Mouse (Mus musculus) myocyte (in vitro differentiated cells): Measurements from ENCODE around the gene Chn2. TPM values are rescaled to one million over a fixed set of nuclear protein-coding genes. Genes with fewer than 3 reads are reported as not detected.

Experiments
- H3K27me3 ChIP-seq: one replicate; pipeline ENCODE4 v1.6.1; 2011; ENCODE audit not compliant: control insufficient read depth, insufficient read depth, insufficient read length
- H3K36me3 ChIP-seq: one replicate; pipeline ENCODE4 v1.6.1; 2011; ENCODE audit not compliant: control insufficient read depth, insufficient read depth
- H3K4me2 ChIP-seq: one replicate; pipeline ENCODE4 v1.6.1; 2011; ENCODE audit warnings: low read depth, control low read depth
- H3K4me3 ChIP-seq: one replicate; pipeline ENCODE4 v1.5.1; 2011; ENCODE audit warnings: mild to moderate bottlenecking, control low read depth, moderate library complexity
- H3K79me2 ChIP-seq: one replicate; pipeline ENCODE4 v1.6.1; 2011; ENCODE audit not compliant: control insufficient read depth, insufficient read depth
- H3ac ChIP-seq: one replicate; pipeline ENCODE4 v1.6.1; 2011; ENCODE audit not compliant: control insufficient read depth, insufficient read length
- CEBPB ChIP-seq: IDR thresholded peaks from 2 replicates; pipeline ENCODE4 v1.6.1; 2011; ENCODE audit warnings: mild to moderate bottlenecking, moderate library complexity; ENCODE audit not compliant: poor library complexity, insufficient read depth, severe bottlenecking
- E2F4 ChIP-seq: IDR thresholded peaks from one replicate; pipeline ENCODE4 v1.6.1; 2011; ENCODE audit warnings: mild to moderate bottlenecking, control low read depth, moderate library complexity; ENCODE audit not compliant: insufficient read depth
- MAX ChIP-seq: IDR thresholded peaks from one replicate; pipeline ENCODE4 v1.6.1; 2011; ENCODE audit warnings: low read depth, mild to moderate bottlenecking, control low read depth
- MYOD1 ChIP-seq, 3 experiments: IDR thresholded peaks; one replicate each; pipeline ENCODE4 v1.6.1; 2011; ENCODE audit warnings: control low read depth in 2 of 3, low read depth in 2 of 3, mild to moderate bottlenecking in 2 of 3, moderate library complexity in 1 of 3; ENCODE audit not compliant: insufficient read length in 2 of 3, control insufficient read depth in 1 of 3
- MYOG ChIP-seq, 3 experiments: IDR thresholded peaks; one replicate each; pipeline ENCODE4 v1.6.1; 2011; ENCODE audit warnings: control low read depth in 2 of 3, low read depth in 2 of 3, mild to moderate bottlenecking in 2 of 3; ENCODE audit not compliant: insufficient read length in 2 of 3, control insufficient read depth in 1 of 3, insufficient read depth in 1 of 3
- POLR2A ChIP-seq: IDR thresholded peaks from one replicate; pipeline ENCODE4 v1.6.1; 2011; ENCODE audit warnings: low read depth, mild to moderate bottlenecking, control low read depth, moderate library complexity; ENCODE audit not compliant: insufficient read length
- POLR2AphosphoS2 ChIP-seq: IDR thresholded peaks from one replicate; pipeline ENCODE4 v1.6.1; 2011; ENCODE audit warnings: low read depth, control low read depth; ENCODE audit not compliant: insufficient read length
- REST ChIP-seq: IDR thresholded peaks from one replicate; pipeline ENCODE4 v1.6.1; 2011; ENCODE audit warnings: mild to moderate bottlenecking, control low read depth, moderate library complexity; ENCODE audit not compliant: insufficient read depth, insufficient read length
- SRF ChIP-seq: IDR thresholded peaks from one replicate; pipeline ENCODE4 v1.6.1; 2011; ENCODE audit warnings: low read depth; ENCODE audit not compliant: control insufficient read depth, insufficient read length
- TCF12 ChIP-seq: IDR thresholded peaks from one replicate; pipeline ENCODE4 v1.6.1; 2011; ENCODE audit warnings: mild to moderate bottlenecking, control low read depth; ENCODE audit not compliant: poor library complexity, insufficient read depth, severe bottlenecking
- TCF3 ChIP-seq: IDR thresholded peaks from one replicate; pipeline ENCODE4 v1.6.1; 2011; ENCODE audit warnings: low read depth, control low read depth; ENCODE audit not compliant: insufficient read length
- USF1 ChIP-seq: IDR thresholded peaks from one replicate; pipeline ENCODE4 v1.6.1; 2011; ENCODE audit warnings: low read depth, mild to moderate bottlenecking, control low read depth, moderate library complexity
- polyA plus RNA-seq: library from polyadenylated mRNA; unstranded; fragments of >200 nt; fragmentation: generic; extraction: Trizol; gene quantifications from one replicate; pipeline ENCODE4 v1.2.1, GENCODE M21; 2012; ENCODE audit warnings: missing spikeins

Gene Chn2
- polyA plus RNA-seq, 1 experiment: 6.5 TPM

- TF ChIP-seq TCF3: no peak
- TF ChIP-seq MAX: no peak
- no peak for TF ChIP-seq REST
- TF ChIP-seq SRF: no peak
- TF ChIP-seq USF1: no peak
- TF ChIP-seq POLR2AphosphoS2: no peak
- no peak for TF ChIP-seq POLR2A
- TF ChIP-seq MYOD1 (IDR thresholded peaks at IDR 0.05; ENCODE audit: control insufficient read depth in 1 of 3, insufficient read length in 2 of 3, low read depth in 2 of 3): no peak
- no peak for TF ChIP-seq E2F4
- no peak for TF ChIP-seq CEBPB
- TF ChIP-seq MYOG (IDR thresholded peaks at IDR 0.05; ENCODE audit: control insufficient read depth in 1 of 3, insufficient read depth in 1 of 3, insufficient read length in 2 of 3, low read depth in 2 of 3): no peak
- no peak for TF ChIP-seq TCF12
- no peak overlapping the region for H3ac ChIP-seq
- no peaks in the 10 kb centered on the region for H3K27me3 ChIP-seq
- no peak overlapping the region for H3K4me3 ChIP-seq
- H3K79me2 ChIP-seq: no peaks in the 10 kb centered on the region
- no peaks in the 10 kb centered on the region for H3K36me3 ChIP-seq
- no peak overlapping the region for H3K4me2 ChIP-seq
Measured at GRCm38 (mm10) chr6:54080518-54081285, 41.3 kb downstream of the Chn2 start.

GRCm38 (mm10) chr6:54082576-54082975, 43.2 kb downstream of the Chn2 start:
- Histone ChIP-seq H3K4me3 (no peak overlapping the region), H3K4me2 (no peak overlapping the region), H3K27me3 (no peaks in the 10 kb centered on the region), H3K79me2 (no peaks in the 10 kb centered on the region), H3K36me3 (no peaks in the 10 kb centered on the region), H3ac (no peak overlapping the region)
- TF ChIP-seq MAX (no peak), MYOG (IDR thresholded peaks at IDR 0.05; ENCODE audit: control insufficient read depth in 1 of 3, insufficient read depth in 1 of 3, insufficient read length in 2 of 3, low read depth in 2 of 3) (no peak)

- Histone ChIP-seq H3K36me3 (no peaks in the 10 kb centered on the region), H3K27me3 (no peaks in the 10 kb centered on the region), H3K4me3 (no peak overlapping the region), H3ac (no peak overlapping the region), H3K4me2 (no peak overlapping the region), H3K79me2 (no peaks in the 10 kb centered on the region)
- no peak for TF ChIP-seq MYOG (IDR thresholded peaks at IDR 0.05; ENCODE audit: control insufficient read depth in 1 of 3, insufficient read depth in 1 of 3, insufficient read length in 2 of 3, low read depth in 2 of 3)
- TF ChIP-seq REST: no peak
- TF ChIP-seq TCF3: no peak
- TF ChIP-seq POLR2A: no peak
- no peak for TF ChIP-seq TCF12
- TF ChIP-seq MYOD1 (IDR thresholded peaks at IDR 0.05; ENCODE audit: control insufficient read depth in 1 of 3, insufficient read length in 2 of 3, low read depth in 2 of 3): no peak
- no peak for TF ChIP-seq POLR2AphosphoS2
- TF ChIP-seq MAX: no peak
Measured at GRCm38 (mm10) chr6:54084046-54084445, 44.7 kb downstream of the Chn2 start.

- H3ac ChIP-seq: no peak overlapping the region
- H3K79me2 ChIP-seq: no peaks in the 10 kb centered on the region
- no peak overlapping the region for H3K4me2 ChIP-seq
- H3K4me3 ChIP-seq: no peak overlapping the region
- TF ChIP-seq POLR2AphosphoS2: no peak
- no peak for TF ChIP-seq SRF
- no peak for TF ChIP-seq MYOG (IDR thresholded peaks at IDR 0.05; ENCODE audit: control insufficient read depth in 1 of 3, insufficient read depth in 1 of 3, insufficient read length in 2 of 3, low read depth in 2 of 3)
- no peak for TF ChIP-seq E2F4
- no peak for TF ChIP-seq CEBPB
- no peak for TF ChIP-seq TCF12
- no peak for TF ChIP-seq MYOD1 (IDR thresholded peaks at IDR 0.05; ENCODE audit: control insufficient read depth in 1 of 3, insufficient read length in 2 of 3, low read depth in 2 of 3)
- no peak for TF ChIP-seq USF1
- TF ChIP-seq TCF3: no peak
- no peak for TF ChIP-seq MAX
- no peak for TF ChIP-seq REST
- TF ChIP-seq POLR2A: no peak
- no peaks in the 10 kb centered on the region for H3K27me3 ChIP-seq
- H3K36me3 ChIP-seq: no peaks in the 10 kb centered on the region
Measured at GRCm38 (mm10) chr6:54085009-54085408, 45.7 kb downstream of the Chn2 start.

- TF ChIP-seq POLR2AphosphoS2 (no peak), POLR2A (no peak), SRF (no peak), MYOD1 (IDR thresholded peaks at IDR 0.05; ENCODE audit: control insufficient read depth in 1 of 3, insufficient read length in 2 of 3, low read depth in 2 of 3) (no peak), REST (no peak), CEBPB (no peak), TCF12 (no peak), E2F4 (no peak), TCF3 (no peak), MAX (no peak), USF1 (no peak)
Measured at GRCm38 (mm10) chr6:54088168-54088567, 48.8 kb downstream of the Chn2 start.

More at GRCm38 (mm10) chr6:54088168-54088567, 48.8 kb downstream of the Chn2 start:
- no peak overlapping the region for H3ac ChIP-seq
- peak overlapping the region; percentile 63 for H3K4me2 ChIP-seq
- H3K79me2 ChIP-seq: no peaks in the 10 kb centered on the region
- H3K4me3 ChIP-seq: no peak overlapping the region
- H3K36me3 ChIP-seq: no peaks in the 10 kb centered on the region
- no peaks in the 10 kb centered on the region for H3K27me3 ChIP-seq
